Mouse (Mus musculus): ENCODE measurements around the gene Tmem100. TPM values are rescaled to one million over a fixed set of nuclear protein-coding genes. Genes with fewer than 3 reads are reported as not detected.
A peak's percentile ranks its signal among the peaks of the same experiment; 100 is the strongest.

Tmem100 gene
- polyA plus RNA-seq, 1 experiment from 2014 or later = 1.2 TPM

DNA sequence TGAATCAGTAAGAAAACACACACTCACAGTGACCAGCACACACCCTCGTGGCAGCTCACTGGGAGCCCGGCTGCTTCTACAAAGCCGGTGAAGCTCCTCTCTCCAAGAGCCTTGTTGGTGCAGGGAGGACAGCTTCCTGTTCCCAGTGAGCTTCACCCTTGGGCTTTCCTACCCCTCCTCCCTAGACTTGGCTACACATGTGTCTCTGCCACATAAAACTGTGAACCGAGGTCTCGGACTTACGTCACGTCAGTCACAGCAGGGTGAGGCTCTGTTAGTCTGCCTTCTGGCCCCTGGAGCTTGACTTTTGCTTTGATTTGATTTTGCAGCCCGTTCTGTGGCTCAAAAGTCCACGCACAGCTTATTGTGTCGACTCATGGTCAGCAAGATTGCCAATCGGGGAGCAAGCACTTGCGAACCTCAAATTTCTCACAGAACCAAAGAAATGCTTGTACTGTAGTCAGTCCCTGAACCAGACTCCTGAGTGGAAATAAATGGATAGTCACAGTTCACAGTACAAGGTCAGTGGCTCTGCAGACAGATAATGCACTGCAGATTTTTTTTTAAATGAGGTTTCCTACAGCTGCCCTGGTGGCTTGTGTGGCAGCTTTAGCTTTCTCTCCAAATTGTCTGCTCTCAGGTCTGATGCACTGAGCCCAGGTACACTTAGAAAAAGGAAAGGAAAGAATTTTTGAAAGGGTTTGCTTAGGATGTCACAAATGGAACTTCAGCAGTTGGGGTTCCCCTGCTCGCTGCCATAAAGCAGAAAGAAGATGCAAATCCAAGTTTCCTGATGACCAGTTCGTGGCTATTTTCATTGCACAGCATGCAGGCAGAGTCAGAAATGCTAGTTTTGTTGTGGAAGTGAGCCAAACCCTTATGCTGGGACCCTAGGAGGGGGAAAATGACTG, 4.0 kb upstream of the Tmem100 start:
- Histone ChIP-seq H3K4me2 (ENCODE audit: low read depth, low read length) (peak overlapping the region; percentile 22; the same call in 1 of the 2 replicates), H3K36me3 (replicated peaks; ENCODE audit: insufficient read depth, low read length) (no peaks in the 10 kb centered on the region), H3K4me3 (ENCODE audit: low read depth, low read length) (no peak overlapping the region), H3K27me3 (ENCODE audit: insufficient read depth, low read length) (no peaks in the 10 kb centered on the region), H3K4me1 (ENCODE audit: insufficient read depth) (peaks cover 9% of the 10 kb centered on the region), H3K27ac (ENCODE audit: low read depth) (no peak overlapping the region), H3K9me3 (ENCODE audit: low read length) (no peaks in the 10 kb centered on the region), H3K9ac (replicated peaks) (no peak overlapping the region)
- 56% methylated on average over 14 of the region's 14 CpGs for WGBS (ENCODE audit: insufficient replicate concordance)
- ATAC-seq (peak; percentile 51; the same call in 1 of the 2 replicates), DNase-seq (no peak)
- TF ChIP-seq CTCF (IDR thresholded peaks at IDR 0.05; ENCODE audit: low read depth) = no peak
- no peak for TF ChIP-seq EP300 (IDR thresholded peaks at IDR 0.05; ENCODE audit: low read depth)

DNA sequence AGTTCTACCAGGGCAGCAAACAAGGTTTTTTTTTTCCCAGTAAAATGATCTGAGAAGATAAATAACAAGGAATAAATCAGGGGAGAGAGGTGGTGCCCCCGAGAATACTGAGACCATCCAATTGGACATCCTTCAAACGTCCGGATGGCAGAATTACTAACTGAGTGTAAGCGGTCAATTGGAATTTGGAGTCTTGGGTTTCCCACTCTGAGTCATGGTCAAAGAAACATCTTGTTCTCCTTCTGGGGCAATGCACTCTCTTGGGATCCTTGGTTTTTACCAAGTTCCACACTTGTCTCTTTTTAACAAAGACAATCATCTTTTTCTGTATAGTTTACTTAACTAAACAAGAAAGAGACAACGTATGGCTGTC, 3.4 kb upstream of the Tmem100 start:
- no peak for TF ChIP-seq CTCF (IDR thresholded peaks at IDR 0.05; ENCODE audit: low read depth)
- no peak for TF ChIP-seq EP300 (IDR thresholded peaks at IDR 0.05; ENCODE audit: low read depth)
- Histone ChIP-seq H3K36me3 (replicated peaks; ENCODE audit: insufficient read depth, low read length) (no peaks in the 10 kb centered on the region), H3K4me3 (ENCODE audit: low read depth, low read length) (no peak overlapping the region), H3K4me2 (ENCODE audit: low read depth, low read length) (no peak overlapping the region), H3K4me1 (ENCODE audit: insufficient read depth) (peaks cover 9% of the 10 kb centered on the region), H3K9ac (replicated peaks) (no peak overlapping the region), H3K9me3 (ENCODE audit: low read length) (no peaks in the 10 kb centered on the region), H3K27ac (ENCODE audit: low read depth) (no peak overlapping the region), H3K27me3 (ENCODE audit: insufficient read depth, low read length) (peaks cover 3% of the 10 kb centered on the region; the same call in 1 of the 2 replicates)
- ATAC-seq (no peak), DNase-seq (no peak)
- WGBS (ENCODE audit: insufficient replicate concordance) = 72% methylated on average over 5 of the region's 5 CpGs

DNA sequence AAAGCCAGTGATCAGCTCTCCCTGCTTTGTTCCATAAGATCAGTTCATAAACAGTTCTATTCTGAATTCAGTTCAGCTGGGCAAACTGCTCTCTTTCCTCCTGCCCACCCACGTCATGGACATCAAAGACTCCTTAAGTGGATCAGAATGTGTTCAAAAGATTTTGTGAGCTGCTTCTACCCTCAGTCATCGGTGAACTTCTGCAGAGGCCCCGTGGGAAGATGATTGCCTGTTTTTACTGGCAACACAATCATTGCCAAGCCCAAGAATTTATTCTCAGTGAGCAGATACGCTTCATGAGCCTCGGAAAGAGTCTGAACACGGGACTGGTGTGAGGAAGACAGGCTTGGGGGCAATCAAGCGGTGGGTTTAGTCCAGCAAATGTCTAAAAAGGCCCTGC, 2.9 kb upstream of the Tmem100 start:
- no peaks in the 10 kb centered on the region for H3K9me3 ChIP-seq (ENCODE audit: low read length)
- TF ChIP-seq EP300 (IDR thresholded peaks at IDR 0.05; ENCODE audit: low read depth) (no peak), CTCF (IDR thresholded peaks at IDR 0.05; ENCODE audit: low read depth) (no peak)
- no peak overlapping the region for H3K4me3 ChIP-seq (ENCODE audit: low read depth, low read length)
- 74% methylated on average over 7 of the region's 7 CpGs for WGBS (ENCODE audit: insufficient replicate concordance)
- peaks cover 7% of the 10 kb centered on the region for H3K27me3 ChIP-seq (ENCODE audit: insufficient read depth, low read length)
- no peak for ATAC-seq
- DNase-seq = no peak
- no peak overlapping the region for H3K9ac ChIP-seq (replicated peaks)
- peaks cover 9% of the 10 kb centered on the region for H3K4me1 ChIP-seq (ENCODE audit: insufficient read depth)
- H3K27ac ChIP-seq (ENCODE audit: low read depth) = no peak overlapping the region
- H3K36me3 ChIP-seq (replicated peaks; ENCODE audit: insufficient read depth, low read length) = no peaks in the 10 kb centered on the region
- H3K4me2 ChIP-seq (ENCODE audit: low read depth, low read length) = no peak overlapping the region

GRCm38 (mm10) chr11:90028746-90029145, 1.4 kb upstream of the Tmem100 start:
- TF ChIP-seq EP300 (IDR thresholded peaks at IDR 0.05; ENCODE audit: low read depth) = no peak
- no peak for TF ChIP-seq CTCF (IDR thresholded peaks at IDR 0.05; ENCODE audit: low read depth)
- H3K36me3 ChIP-seq (replicated peaks; ENCODE audit: insufficient read depth, low read length) = no peaks in the 10 kb centered on the region
- H3K9ac ChIP-seq (replicated peaks) = no peak overlapping the region
- H3K27ac ChIP-seq (ENCODE audit: low read depth) = no peak overlapping the region
- DNase-seq = no peak
- no peak for ATAC-seq
- no peaks in the 10 kb centered on the region for H3K9me3 ChIP-seq (ENCODE audit: low read length)
- peaks cover 14% of the 10 kb centered on the region for H3K27me3 ChIP-seq (ENCODE audit: insufficient read depth, low read length)
- H3K4me1 ChIP-seq (ENCODE audit: insufficient read depth) = peaks cover 9% of the 10 kb centered on the region
- H3K4me3 ChIP-seq (ENCODE audit: low read depth, low read length) = no peak overlapping the region
- H3K4me2 ChIP-seq (ENCODE audit: low read depth, low read length) = no peak overlapping the region
- 81% methylated on average over 8 of the region's 8 CpGs for WGBS (ENCODE audit: insufficient replicate concordance)

DNA sequence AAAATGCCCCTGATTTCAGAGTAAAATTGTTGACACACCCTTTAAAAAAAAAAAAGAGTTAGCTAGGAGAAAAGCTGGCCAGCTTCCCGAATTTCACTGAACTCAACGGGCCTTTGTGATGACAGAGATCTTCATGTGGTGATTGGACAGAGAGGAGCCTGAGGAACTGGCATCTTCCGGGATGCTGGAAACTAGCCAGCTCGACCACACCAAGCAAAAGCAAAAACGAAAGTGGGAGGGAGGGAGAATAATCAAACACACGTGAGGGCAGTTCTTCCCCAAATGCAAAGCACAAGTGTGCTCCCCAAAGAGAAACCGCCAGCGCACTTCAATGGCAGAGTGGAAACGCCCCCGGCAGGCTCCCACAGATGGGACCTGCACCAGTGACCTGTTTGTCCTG, 794 bp upstream of the Tmem100 start:
- H3K4me2 ChIP-seq (ENCODE audit: low read depth, low read length) = peak overlapping the region; percentile 60
- peak; percentile 27; the same call in 1 of the 2 replicates for ATAC-seq
- H3K9me3 ChIP-seq (ENCODE audit: low read length) = no peaks in the 10 kb centered on the region
- H3K36me3 ChIP-seq (replicated peaks; ENCODE audit: insufficient read depth, low read length) = no peaks in the 10 kb centered on the region
- H3K9ac ChIP-seq (replicated peaks) = no peak overlapping the region
- no peak overlapping the region for H3K27ac ChIP-seq (ENCODE audit: low read depth)
- H3K4me3 ChIP-seq (ENCODE audit: low read depth, low read length) = peak overlapping the region; percentile 28; the same call in 1 of the 2 replicates
- peak; percentile 40 for DNase-seq
- 29% methylated on average over 10 of the region's 10 CpGs for WGBS (ENCODE audit: insufficient replicate concordance)
- TF ChIP-seq CTCF (IDR thresholded peaks at IDR 0.05; ENCODE audit: low read depth) = no peak
- no peak for TF ChIP-seq EP300 (IDR thresholded peaks at IDR 0.05; ENCODE audit: low read depth)
- peaks cover 14% of the 10 kb centered on the region for H3K27me3 ChIP-seq (ENCODE audit: insufficient read depth, low read length)
- peaks cover 9% of the 10 kb centered on the region for H3K4me1 ChIP-seq (ENCODE audit: insufficient read depth)

- peaks cover 9% of the 10 kb centered on the region for H3K4me1 ChIP-seq (ENCODE audit: insufficient read depth)
- no peak for ATAC-seq
- under 1% methylated on average over 15 of the region's 15 CpGs for WGBS (ENCODE audit: insufficient replicate concordance)
- no peaks in the 10 kb centered on the region for H3K9me3 ChIP-seq (ENCODE audit: low read length)
- peak; percentile 28 for DNase-seq
- H3K4me3 ChIP-seq (ENCODE audit: low read depth, low read length) = peak overlapping the region; percentile 32
- no peak overlapping the region for H3K9ac ChIP-seq (replicated peaks)
- no peak overlapping the region for H3K27ac ChIP-seq (ENCODE audit: low read depth)
- H3K27me3 ChIP-seq (ENCODE audit: insufficient read depth, low read length) = peaks cover 14% of the 10 kb centered on the region
- TF ChIP-seq EP300 (IDR thresholded peaks at IDR 0.05; ENCODE audit: low read depth) (no peak), CTCF (IDR thresholded peaks at IDR 0.05; ENCODE audit: low read depth) (no peak)
- peak overlapping the region; percentile 60 for H3K4me2 ChIP-seq (ENCODE audit: low read depth, low read length)
- H3K36me3 ChIP-seq (replicated peaks; ENCODE audit: insufficient read depth, low read length) = no peaks in the 10 kb centered on the region
These were observed 409 bp downstream of the Tmem100 start for GRCm38 (mm10) chr11:90030557-90030956.

Data from liver, postnatal 0 days (tissue).